Mouse (Mus musculus): ENCODE data around the gene Cdk2ap1. TPM values are rescaled to one million over a fixed set of nuclear protein-coding genes. Genes with fewer than 3 reads are reported as not detected.
"Not testable (repeated sequence)": the region's sequence is repeated elsewhere in the genome, so short reads cannot be mapped to it uniquely, and the experiment has no call there.

The Cdk2ap1 gene
- total RNA-seq (2021): 100 to 1,000 TPM in 1 of 2 experiments, 10 to 100 TPM in 1; 99.5 to 128 TPM
- long read RNA-seq, experiment 1, transcript Cdk2ap1-201 (4 exons, 1,315 nt): major isoform, 114 of 123 reads
- long read RNA-seq, experiment 1, partial matches to known transcripts: 1 of 123 reads
- long read RNA-seq, experiment 1, other reads (novel, unspliced or antisense): 5 of 123 reads
- long read RNA-seq, experiment 2, transcript Cdk2ap1-201 (4 exons, 1,315 nt): major isoform, 103 of 109 reads
- long read RNA-seq, experiment 2, partial matches to known transcripts: 0 of 109 reads
- long read RNA-seq, experiment 2, other reads (novel, unspliced or antisense): 4 of 109 reads

- DNase-seq; intact Hi-C loops (cut with DNase I; ENCODE audit: low total_unique reads): not testable (repeated sequence)
Measured at GRCm38 (mm10) chr5:124362982-124363381, at the start of gene Cdk2ap1. Gene Cdk2ap1 (minus strand): TSS chr5:124363082.

DNA sequence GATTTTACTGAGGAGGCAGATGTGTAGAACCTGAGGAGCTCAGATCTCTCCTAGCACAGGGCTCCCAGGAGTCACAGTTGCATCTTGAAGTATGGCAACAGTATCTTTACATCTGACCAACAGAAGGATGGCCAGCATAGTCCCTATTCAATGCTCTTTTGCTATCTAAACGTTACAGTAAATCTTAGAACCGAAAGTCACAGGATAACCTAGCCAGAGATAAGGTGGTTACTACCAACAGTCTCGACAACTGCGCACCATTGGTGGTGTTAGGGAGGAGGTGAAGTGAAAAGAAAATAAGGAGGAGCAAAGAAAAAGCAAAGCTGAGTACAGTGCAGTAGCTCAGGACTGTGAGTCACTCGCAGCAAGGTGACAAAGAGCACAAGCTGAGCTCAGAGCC lies 49.3 kb upstream of the Cdk2ap1 start:
- intact Hi-C loops (cut with DNase I; ENCODE audit: low total_unique reads): loop anchor here (5.0 kb wide), 1 partner anchor 40 kb away; no protein-coding TSS in a partner anchor
- no peak for DNase-seq

- no peak for DNase-seq
- intact Hi-C loops (cut with DNase I; ENCODE audit: low total_unique reads): loop anchor here (5.0 kb wide), 1 partner anchor 39 kb away; no protein-coding TSS in a partner anchor
Measured at GRCm38 (mm10) chr5:124410808-124411207, 47.9 kb upstream of the Cdk2ap1 start.

- intact Hi-C loops (cut with DNase I; ENCODE audit: low total_unique reads): no loop called here
- no peak for DNase-seq
Measured at GRCm38 (mm10) chr5:124393726-124394125, 30.8 kb upstream of the Cdk2ap1 start.

GRCm38 (mm10) chr5:124392412-124392811 lies 29.5 kb upstream of the Cdk2ap1 start:
- intact Hi-C loops (cut with DNase I; ENCODE audit: low total_unique reads): no loop called here
- no peak for DNase-seq

GRCm38 (mm10) chr5:124387932-124388331 lies 25.1 kb upstream of the Cdk2ap1 start:
- no peak for DNase-seq
- intact Hi-C loops (cut with DNase I; ENCODE audit: low total_unique reads): loop anchor here (10.0 kb wide), 1 partner anchor 253 kb away; no protein-coding TSS in a partner anchor

- intact Hi-C loops (cut with DNase I; ENCODE audit: low total_unique reads): loop anchor here (10.0 kb wide), 1 partner anchor 245 kb away; no protein-coding TSS in a partner anchor
- no peak for DNase-seq
Measured at GRCm38 (mm10) chr5:124380121-124380520, 17.2 kb upstream of the Cdk2ap1 start.

- intact Hi-C loops (cut with DNase I; ENCODE audit: low total_unique reads): no loop called here
- no peak for DNase-seq
Measured at GRCm38 (mm10) chr5:124377149-124377548, 14.3 kb upstream of the Cdk2ap1 start.

- intact Hi-C loops (cut with DNase I; ENCODE audit: low total_unique reads): no loop called here
- no peak for DNase-seq
Measured at GRCm38 (mm10) chr5:124376401-124376800, 13.5 kb upstream of the Cdk2ap1 start.

DNA sequence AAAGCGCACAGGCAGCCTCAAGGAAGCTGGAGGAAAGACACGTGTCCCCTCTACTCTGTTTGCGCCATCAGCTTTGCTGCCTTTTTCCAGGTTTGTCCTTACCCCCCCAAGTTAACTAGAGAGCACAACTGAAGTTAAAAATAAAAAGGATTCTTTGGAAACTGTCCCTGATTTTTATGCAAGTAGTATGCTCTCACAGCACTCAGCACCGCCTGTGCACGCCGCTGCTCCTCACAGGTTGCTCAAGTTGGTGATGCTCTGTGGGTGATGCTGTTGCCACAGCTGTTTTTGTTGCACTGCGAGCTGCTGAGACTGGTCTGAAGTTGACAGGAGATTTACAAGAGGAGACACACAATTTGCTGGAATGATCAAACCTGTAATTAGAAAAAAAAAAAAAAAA lies 11.4 kb upstream of the Cdk2ap1 start:
- no peak for DNase-seq
- intact Hi-C loops (cut with DNase I; ENCODE audit: low total_unique reads): loop anchor here (5.0 kb wide), 1 partner anchor 38 kb away; no protein-coding TSS in a partner anchor

GRCm38 (mm10) chr5:124366721-124367120 lies 3.8 kb upstream of the Cdk2ap1 start:
- no peak for DNase-seq
- intact Hi-C loops (cut with DNase I; ENCODE audit: low total_unique reads): no loop called here

DNA sequence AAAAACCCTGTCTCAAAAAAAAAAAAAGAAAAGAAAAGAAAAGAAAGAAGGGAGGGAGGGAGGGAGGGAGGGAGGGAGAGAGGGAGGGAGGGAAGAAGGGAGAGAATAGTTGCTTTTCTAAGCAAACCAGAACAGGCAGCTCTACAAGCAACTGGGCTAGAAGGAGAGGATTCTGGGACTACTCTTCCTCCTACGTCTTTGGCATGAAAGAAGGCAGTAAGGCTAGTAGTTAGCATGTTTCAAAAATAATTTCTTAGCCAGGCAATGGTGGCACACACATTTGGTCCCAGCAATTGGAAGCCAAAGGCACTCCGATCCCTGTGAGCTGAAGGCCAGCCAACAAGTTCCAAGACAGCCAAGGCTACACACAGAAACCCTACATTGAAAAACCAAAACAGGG lies 2.9 kb upstream of the Cdk2ap1 start:
- intact Hi-C loops (cut with DNase I; ENCODE audit: low total_unique reads): no loop called here
- no peak for DNase-seq

DNA sequence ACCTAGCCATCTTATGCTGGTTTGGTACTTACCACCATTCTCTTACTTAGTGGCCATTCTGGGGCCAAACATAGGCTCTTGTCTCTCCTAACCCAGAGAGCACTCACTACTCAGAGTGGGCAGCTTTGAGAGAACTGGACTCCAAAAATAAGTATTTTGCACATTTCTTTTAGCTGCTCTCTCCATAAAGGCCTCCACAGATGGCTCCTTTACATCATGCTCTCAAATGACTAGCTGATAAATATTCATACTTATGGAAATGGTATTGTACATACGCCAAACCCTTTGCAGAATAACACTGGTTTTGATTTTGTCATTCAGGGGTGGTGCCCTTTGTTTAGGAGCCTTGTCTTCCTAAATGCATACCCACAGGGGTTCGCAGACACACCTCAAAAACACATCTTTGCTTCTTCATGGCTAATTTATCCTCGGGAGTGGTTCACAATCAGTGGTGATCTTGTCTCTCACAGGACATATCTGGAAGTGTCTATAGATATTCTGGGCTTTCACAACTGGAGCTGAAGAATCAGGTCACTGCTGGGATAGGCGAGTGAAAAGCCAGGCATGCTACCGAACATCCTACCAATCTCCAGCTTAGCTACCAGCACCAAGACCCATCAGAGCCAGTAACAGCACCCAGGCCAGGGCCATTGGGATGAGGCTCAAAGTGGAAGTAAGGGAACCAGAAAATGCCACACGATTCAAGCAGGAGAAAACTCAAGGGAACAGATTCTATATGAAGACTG lies 1.5 kb upstream of the Cdk2ap1 start:
- intact Hi-C loops (cut with DNase I; ENCODE audit: low total_unique reads): no loop called here
- DNase-seq: no peak

- DNase-seq: no peak
- intact Hi-C loops (cut with DNase I; ENCODE audit: low total_unique reads): no loop called here
Measured at GRCm38 (mm10) chr5:124359641-124360040, 3.2 kb downstream of the Cdk2ap1 start.

GRCm38 (mm10) chr5:124356695-124357094 lies 6.2 kb downstream of the Cdk2ap1 start:
- intact Hi-C loops (cut with DNase I; ENCODE audit: low total_unique reads): no loop called here

DNA sequence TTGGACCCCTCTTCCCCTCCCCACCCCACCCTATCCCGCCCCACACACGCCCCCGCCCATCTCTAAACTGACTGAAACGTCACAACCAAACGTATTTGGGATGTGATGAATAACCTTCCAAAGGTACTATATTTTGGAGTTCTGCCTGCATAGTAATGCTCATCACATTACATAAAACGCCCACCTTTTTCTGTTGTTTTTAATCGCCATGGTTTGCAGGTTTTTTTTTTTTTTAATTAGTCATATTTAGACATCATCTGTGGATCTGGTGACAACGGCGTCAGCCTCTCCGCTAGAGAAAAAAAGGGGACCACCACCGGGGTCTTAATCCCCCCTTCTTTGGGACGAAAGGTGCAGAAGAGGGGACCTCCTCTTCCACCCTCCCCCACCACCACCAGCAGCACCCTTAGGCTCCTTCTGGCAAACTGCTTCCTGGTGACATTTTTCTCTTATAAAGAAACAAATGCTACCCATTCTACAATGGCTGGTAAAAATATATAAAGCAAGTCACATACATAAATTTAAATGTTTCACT lies 7.4 kb downstream of the Cdk2ap1 start:
- no peak for DNase-seq
- intact Hi-C loops (cut with DNase I; ENCODE audit: low total_unique reads): no loop called here

More at GRCm38 (mm10) chr5:124356695-124357094, 6.2 kb downstream of the Cdk2ap1 start:
- no peak for DNase-seq

- DNase-seq: peak; percentile 31
- intact Hi-C loops (cut with DNase I; ENCODE audit: low total_unique reads): no loop called here
Measured at GRCm38 (mm10) chr5:124354574-124355424, 8.1 kb downstream of the Cdk2ap1 start.

DNA sequence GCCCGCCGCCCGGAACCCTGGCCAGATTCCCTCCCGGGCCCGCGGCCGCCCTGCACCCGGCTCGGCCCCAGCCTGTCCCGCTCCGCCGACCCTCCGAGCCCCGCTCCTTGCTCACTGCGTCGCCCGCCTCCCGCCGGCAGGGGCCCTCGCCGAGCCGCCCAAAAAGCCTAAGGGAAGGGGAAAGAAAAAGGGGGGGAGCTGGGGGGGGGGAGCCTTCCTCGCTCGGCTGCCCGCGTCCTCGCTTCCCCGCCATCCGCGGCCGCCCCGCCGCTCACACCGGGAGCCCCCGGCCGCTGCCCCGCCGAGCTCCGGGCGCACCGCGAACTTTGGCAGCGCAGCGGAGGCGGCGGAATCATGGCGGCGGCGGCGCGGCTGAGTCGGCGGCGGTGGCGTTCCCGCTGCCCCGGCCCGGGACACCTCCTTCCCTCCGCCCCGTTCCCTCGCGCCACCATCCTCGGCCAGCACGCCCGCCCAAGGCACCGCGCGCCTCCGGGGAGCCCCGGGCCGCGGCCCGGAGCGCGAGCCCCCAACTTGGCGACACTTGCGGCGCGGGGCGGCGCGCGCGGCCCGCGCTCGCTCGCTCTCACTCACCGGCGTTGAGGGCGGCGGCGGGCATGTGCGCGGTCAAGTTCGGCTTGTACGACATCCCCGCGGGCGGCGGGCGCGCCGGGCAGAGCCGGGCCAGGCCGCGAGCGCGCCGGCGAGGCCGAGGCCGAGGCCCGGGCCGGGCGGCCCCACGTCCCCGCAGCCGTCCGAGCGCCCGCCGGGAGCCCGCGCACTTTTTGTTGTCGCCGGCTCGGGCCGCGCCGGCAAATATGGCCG lies 8.9 kb downstream of the Cdk2ap1 start:
- peak; percentile 74 for DNase-seq
- intact Hi-C loops (cut with DNase I; ENCODE audit: low total_unique reads): no loop called here

All from gastrocnemius, postnatal 14 days (tissue).